Mouse (Mus musculus) lung, embryonic 14.5 days (tissue): ENCODE data around the gene Eva1a. TPM values are rescaled to one million over a fixed set of nuclear protein-coding genes. Genes with fewer than 3 reads are reported as not detected.

Experiments
- ATAC-seq: fragments of 200-750 bp; cut with Nextera tagmentation; 2 replicates; pipeline ENCODE4 v1.8.0; 2017; ENCODE audit warnings: mild to moderate bottlenecking, moderate TSS enrichment, moderate library complexity; ENCODE audit not compliant: insufficient read depth
- DNase-seq: peaks from one replicate; pipeline ENCODE4 v3.0.0-alpha.2; 2015
- H3K27ac ChIP-seq: fragments of 300-500 bp; sonication (generic); 2 replicates; pipeline ENCODE4 v1.5.1; 2014; ENCODE audit warnings: low read depth, mild to moderate bottlenecking, moderate library complexity
- H3K27me3 ChIP-seq: fragments of 300-500 bp; sonication (generic); 2 replicates; pipeline ENCODE4 v1.6.1; 2014; ENCODE audit warnings: low read length, control low read depth; ENCODE audit not compliant: insufficient read depth
- H3K36me3 ChIP-seq: fragments of 300-500 bp; sonication (generic); 2 replicates; pipeline ENCODE4 v1.6.1; 2014; ENCODE audit warnings: control low read depth; ENCODE audit not compliant: insufficient read depth
- H3K4me1 ChIP-seq: fragments of 300-500 bp; sonication (generic); 2 replicates; pipeline ENCODE4 v1.6.1; 2014; ENCODE audit warnings: antibody characterized with exemption, control low read depth; ENCODE audit not compliant: insufficient read depth
- H3K4me2 ChIP-seq: fragments of 300-500 bp; sonication (generic); 2 replicates; pipeline ENCODE4 v1.6.1; 2014; ENCODE audit warnings: mild to moderate bottlenecking
- H3K4me3 ChIP-seq: fragments of 300-500 bp; sonication (generic); 2 replicates; pipeline ENCODE4 v1.5.1; 2014; ENCODE audit warnings: low read depth, low read length
- H3K9ac ChIP-seq: fragments of 300-500 bp; sonication (generic); 2 replicates; pipeline ENCODE4 v1.6.1; 2014
- H3K9me3 ChIP-seq: fragments of 300-500 bp; sonication (generic); 2 replicates; pipeline ENCODE4 v1.6.1; 2016; ENCODE audit warnings: low read depth, low read length, control low read depth
- CTCF ChIP-seq: IDR thresholded peaks from 2 replicates; pipeline ENCODE4 v1.5.1; 2016; ENCODE audit warnings: antibody characterized with exemption, low read depth
- WGBS: fragments of 180-500 bp; shearing (Covaris S2); extraction: QIAGEN DNeasy Blood & Tissue Kit; methylation state at CpG from one replicate; pipeline ENCODE4 v1.1.7; 2014; 5-methylcytosine and 5-hydroxymethylcytosine counted together
- polyA plus RNA-seq: library from polyadenylated mRNA; unstranded; fragments of >200 nt; fragmentation: Nextera tagmentation; extraction: Ambion mirVana; gene quantifications from 2 replicates; pipeline ENCODE4 v1.2.1, GENCODE M21; 2014

Gene Eva1a
- polyA plus RNA-seq, 1 experiment from 2014 or later = 53.7 TPM

- H3K36me3 ChIP-seq = peaks cover 13% of the 10 kb centered on the region; the same call in 1 of the 2 replicates
Observed at GRCm38 (mm10) chr6:82047977-82048376, 7.1 kb downstream of the Eva1a start.

GRCm38 (mm10) chr6:82050201-82050600 is 9.4 kb downstream of the Eva1a start:
- H3K27me3 ChIP-seq = no peaks in the 10 kb centered on the region
- H3K4me2 ChIP-seq = no peak overlapping the region
- no peak for TF ChIP-seq CTCF
- H3K9ac ChIP-seq = no peak overlapping the region
- WGBS = 73% methylated on average over 9 of the region's 9 CpGs
- no peaks in the 10 kb centered on the region for H3K9me3 ChIP-seq
- peaks cover 9% of the 10 kb centered on the region for H3K4me1 ChIP-seq
- ATAC-seq (no peak), DNase-seq (no peak)
- 0 out of 2 replicates have a peak, but pooled peaks cover 9% of the 10 kb centered on the region for H3K36me3 ChIP-seq
- no peak overlapping the region for H3K4me3 ChIP-seq
- H3K27ac ChIP-seq = no peak overlapping the region

More at GRCm38 (mm10) chr6:82047977-82048376, 7.1 kb downstream of the Eva1a start:
- no peaks in the 10 kb centered on the region for H3K27me3 ChIP-seq
- ATAC-seq = no peak
- no peak overlapping the region for H3K27ac ChIP-seq
- DNase-seq = no peak
- H3K9ac ChIP-seq = peak overlapping the region; percentile 27; the same call in 1 of the 2 replicates
- no peak overlapping the region for H3K4me2 ChIP-seq
- no peak overlapping the region for H3K4me3 ChIP-seq
- H3K9me3 ChIP-seq = no peaks in the 10 kb centered on the region
- no peak for TF ChIP-seq CTCF
- peaks cover 24% of the 10 kb centered on the region for H3K4me1 ChIP-seq
- 39% methylated on average over 6 of the region's 6 CpGs for WGBS

GRCm38 (mm10) chr6:82051569-82051968 is 10.7 kb downstream of the Eva1a start:
- Histone ChIP-seq H3K27ac (no peak overlapping the region), H3K4me3 (no peak overlapping the region), H3K9me3 (no peaks in the 10 kb centered on the region), H3K36me3 (0 out of 2 replicates have a peak, but pooled peaks cover 6% of the 10 kb centered on the region), H3K9ac (no peak overlapping the region), H3K4me2 (no peak overlapping the region), H3K27me3 (no peaks in the 10 kb centered on the region), H3K4me1 (peaks cover under 1% of the 10 kb centered on the region; the same call in 1 of the 2 replicates)
- TF ChIP-seq CTCF = no peak
- WGBS = 62% methylated on average over 8 of the region's 8 CpGs
- DNase-seq (no peak), ATAC-seq (no peak)

- Histone ChIP-seq H3K4me3 (no peak overlapping the region), H3K4me1 (no peaks in the 10 kb centered on the region), H3K27me3 (no peaks in the 10 kb centered on the region), H3K36me3 (0 out of 2 replicates have a peak, but pooled peaks cover 6% of the 10 kb centered on the region), H3K9me3 (no peaks in the 10 kb centered on the region), H3K4me2 (no peak overlapping the region), H3K9ac (no peak overlapping the region), H3K27ac (no peak overlapping the region)
- 69% methylated on average over 6 of the region's 6 CpGs for WGBS
- TF ChIP-seq CTCF = 0 out of 2 replicates have a peak, but pooled peaks have one; percentile 1
- no peak for ATAC-seq
- DNase-seq = no peak
Observed at GRCm38 (mm10) chr6:82052047-82052725, 11.3 kb downstream of the Eva1a start.

- ATAC-seq (no peak), DNase-seq (no peak)
- no peaks in the 10 kb centered on the region for H3K9me3 ChIP-seq
- H3K4me3 ChIP-seq = no peak overlapping the region
- H3K36me3 ChIP-seq = 0 out of 2 replicates have a peak, but pooled peaks cover 6% of the 10 kb centered on the region
- no peaks in the 10 kb centered on the region for H3K27me3 ChIP-seq
- TF ChIP-seq CTCF = no peak
- 49% methylated on average over 2 of the region's 2 CpGs for WGBS
- no peak overlapping the region for H3K9ac ChIP-seq
- no peaks in the 10 kb centered on the region for H3K4me1 ChIP-seq
- no peak overlapping the region for H3K27ac ChIP-seq
- H3K4me2 ChIP-seq = no peak overlapping the region
Observed at GRCm38 (mm10) chr6:82052726-82053118, 11.9 kb downstream of the Eva1a start.

GRCm38 (mm10) chr6:82054854-82055253 is 14.0 kb downstream of the Eva1a start:
- ATAC-seq (no peak), DNase-seq (no peak)
- no peaks in the 10 kb centered on the region for H3K4me1 ChIP-seq
- H3K4me3 ChIP-seq = no peak overlapping the region
- 0 out of 2 replicates have a peak, but pooled peaks cover 8% of the 10 kb centered on the region for H3K36me3 ChIP-seq
- no peaks in the 10 kb centered on the region for H3K27me3 ChIP-seq
- H3K27ac ChIP-seq = no peak overlapping the region
- 70% methylated on average over 7 of the region's 7 CpGs for WGBS
- H3K9ac ChIP-seq = no peak overlapping the region
- no peaks in the 10 kb centered on the region for H3K9me3 ChIP-seq
- H3K4me2 ChIP-seq = no peak overlapping the region
- peak; percentile 47 for TF ChIP-seq CTCF

GRCm38 (mm10) chr6:82059896-82060295 is 19.1 kb downstream of the Eva1a start:
- Histone ChIP-seq H3K4me2 (no peak overlapping the region), H3K36me3 (peaks cover 4% of the 10 kb centered on the region; the same call in 1 of the 2 replicates), H3K9me3 (no peaks in the 10 kb centered on the region), H3K27me3 (no peaks in the 10 kb centered on the region), H3K27ac (no peak overlapping the region), H3K9ac (no peak overlapping the region), H3K4me3 (no peak overlapping the region), H3K4me1 (no peaks in the 10 kb centered on the region)
- 47% methylated on average over 7 of the region's 7 CpGs for WGBS
- TF ChIP-seq CTCF = no peak
- DNase-seq = peak; percentile 78
- ATAC-seq = no peak
